Mouse (Mus musculus) MN1 (cell line): Measurements from ENCODE around the gene Gm10229.
"Not testable (repeated sequence)": the region's sequence is repeated elsewhere in the genome, so short reads cannot be mapped to it uniquely, and the experiment has no call there.

Source experiments
- DNase-seq: peaks from one replicate; pipeline ENCODE4 v3.0.0-alpha.2; 2016; ENCODE audit warnings: low spot score

Gm10229 gene

GRCm38 (mm10) chr16:89014984-89015383 lies at the start of gene Gm10229:
Gm10229 (plus strand) TSS chr16:89015284.
- not testable (repeated sequence) for DNase-seq

GRCm38 (mm10) chr16:89010659-89011058 lies 4.4 kb upstream of the Gm10229 start, which contains the start of gene Krtap22-2:
Krtap22-2 (minus strand) TSS chr16:89010759.
- DNase-seq: no peak

- DNase-seq: no peak
These were observed 1.1 kb upstream of the Gm10229 start for GRCm38 (mm10) chr16:89013973-89014372.

GRCm38 (mm10) chr16:89031399-89031798 lies 16.3 kb downstream of the Gm10229 start, which contains the start of gene Krtap6-1:
Krtap6-1 (plus strand) TSS chr16:89031699.
- DNase-seq: not testable (repeated sequence)

- DNase-seq: not testable (repeated sequence)
These were observed 26.3 kb downstream of the Gm10229 start, which contains the start of gene Gm10228 for GRCm38 (mm10) chr16:89041372-89041771. Gm10228 (minus strand) TSS chr16:89041472.

- DNase-seq: no peak
These were observed 32.7 kb downstream of the Gm10229 start, which contains the start of gene Krtap6-5 for GRCm38 (mm10) chr16:89047783-89048182. Krtap6-5 (minus strand) TSS chr16:89047883.

GRCm38 (mm10) chr16:89063902-89064301 lies 48.8 kb downstream of the Gm10229 start, which contains the start of gene 1110025L11Rik:
1110025L11Rik (minus strand) TSS chr16:89064002.
- DNase-seq: not testable (repeated sequence)
